Mouse (Mus musculus) midbrain, embryonic 12.5 days (tissue): ENCODE results near the gene Rnh1. TPM values are rescaled to one million over a fixed set of nuclear protein-coding genes. Genes with fewer than 3 reads are reported as not detected.

ENCODE experiments used
- ATAC-seq: fragments of 200-750 bp; cut with Nextera tagmentation; 2 replicates; pipeline ENCODE4 v1.8.0; 2017; ENCODE audit warnings: low read depth, moderate TSS enrichment, moderate library complexity; ENCODE audit not compliant: low FRiP score
- H3K27ac ChIP-seq: fragments of 300-500 bp; sonication (generic); replicated peaks from 2 replicates; pipeline ENCODE4 v1.5.1; 2016; ENCODE audit warnings: mild to moderate bottlenecking
- H3K27me3 ChIP-seq: fragments of 300-500 bp; sonication (generic); 2 replicates; pipeline ENCODE4 v1.6.1; 2016; ENCODE audit warnings: mild to moderate bottlenecking
- H3K36me3 ChIP-seq: fragments of 300-500 bp; sonication (generic); 2 replicates; pipeline ENCODE4 v1.6.1; 2016
- H3K4me1 ChIP-seq: fragments of 300-500 bp; sonication (generic); 2 replicates; pipeline ENCODE4 v1.6.1; 2016
- H3K4me2 ChIP-seq: fragments of 300-500 bp; sonication (generic); replicated peaks from 2 replicates; pipeline ENCODE4 v1.6.1; 2016; ENCODE audit warnings: mild to moderate bottlenecking, moderate library complexity
- H3K4me3 ChIP-seq: fragments of 300-500 bp; sonication (generic); 2 replicates; pipeline ENCODE4 v1.5.1; 2016; ENCODE audit warnings: mild to moderate bottlenecking
- H3K9ac ChIP-seq: fragments of 300-500 bp; sonication (generic); replicated peaks from 2 replicates; pipeline ENCODE4 v1.6.1; 2016; ENCODE audit warnings: mild to moderate bottlenecking, moderate library complexity
- H3K9me3 ChIP-seq: fragments of 300-500 bp; sonication (generic); 2 replicates; pipeline ENCODE4 v1.6.1; 2016; ENCODE audit warnings: mild to moderate bottlenecking
- WGBS: fragments of 180-500 bp; shearing (Covaris S2); methylation state at CpG from one replicate; pipeline ENCODE4 v1.1.7; 2016; 5-methylcytosine and 5-hydroxymethylcytosine counted together
- polyA plus RNA-seq: library from polyadenylated mRNA; unstranded; fragments of >200 nt; fragmentation: Nextera tagmentation; extraction: Ambion mirVana; gene quantifications from 2 replicates; pipeline ENCODE4 v1.2.1, GENCODE M21; 2016

Gene Rnh1
- polyA plus RNA-seq, 1 experiment from 2014 or later = 54.9 TPM

- ATAC-seq = peak; percentile 96
- no peaks in the 10 kb centered on the region for H3K9me3 ChIP-seq
- no peaks in the 10 kb centered on the region for H3K27me3 ChIP-seq
- peak within 1 kb of the TSS; percentile 94 for H3K27ac ChIP-seq
- peak within 1 kb of the TSS; percentile 62 for H3K4me3 ChIP-seq
- H3K36me3 ChIP-seq = peaks cover 29% of the 10 kb centered on the region
- H3K9ac ChIP-seq = peak within 1 kb of the TSS; percentile 79
- H3K4me2 ChIP-seq = peak within 1 kb of the TSS; percentile 97
- under 1% methylated on average over 41 of the region's 41 CpGs for WGBS
- peaks cover 25% of the 10 kb centered on the region for H3K4me1 ChIP-seq
These were observed 42.6 kb upstream of the Rnh1 start, which contains the start of gene Rassf7 for GRCm38 (mm10) chr7:141215101-141215879. Gene Rassf7 (plus strand): TSS chr7:141215860.

DNA sequence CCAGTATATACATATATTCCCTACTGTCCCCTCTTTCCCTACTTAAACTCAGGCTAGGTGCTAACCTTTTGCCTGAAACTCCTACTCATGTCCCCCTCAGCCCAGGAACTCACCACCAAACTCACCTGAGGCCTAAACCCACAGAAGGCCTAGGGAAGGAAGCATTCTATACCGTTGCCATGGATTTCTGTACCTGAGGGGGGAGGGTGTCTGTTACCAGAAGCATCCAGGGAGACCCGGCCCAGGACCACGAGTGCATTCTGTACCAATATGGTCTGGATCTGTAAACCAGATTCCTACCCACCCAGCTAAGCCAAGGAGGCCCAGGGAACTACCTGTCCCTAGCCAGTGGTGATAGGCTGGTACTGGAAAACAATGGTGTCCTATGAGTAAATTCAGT is 41.7 kb upstream of the Rnh1 start:
- H3K4me1 ChIP-seq = peaks cover 25% of the 10 kb centered on the region
- no peak overlapping the region for H3K4me3 ChIP-seq
- ATAC-seq = no peak
- peaks cover 22% of the 10 kb centered on the region for H3K36me3 ChIP-seq
- no peaks in the 10 kb centered on the region for H3K27me3 ChIP-seq
- peak overlapping the region; percentile 79; the same call in 1 of the 2 replicates for H3K9ac ChIP-seq
- H3K4me2 ChIP-seq = 0 out of 2 replicates have a peak overlapping the region, but pooled peaks have one; percentile 97
- 76% methylated on average over 3 of the region's 3 CpGs for WGBS
- H3K9me3 ChIP-seq = no peaks in the 10 kb centered on the region
- peak overlapping the region; percentile 94 for H3K27ac ChIP-seq

- ATAC-seq = no peak
- 89% methylated on average over 11 of the region's 11 CpGs for WGBS
- Histone ChIP-seq H3K36me3 (peaks cover 16% of the 10 kb centered on the region), H3K27me3 (no peaks in the 10 kb centered on the region), H3K4me1 (peaks cover 25% of the 10 kb centered on the region), H3K27ac (peak within 1 kb of the TSS; percentile 94), H3K4me3 (peak within 1 kb of the TSS; percentile 62), H3K9me3 (no peaks in the 10 kb centered on the region), H3K9ac (peak within 1 kb of the TSS; percentile 79), H3K4me2 (peak within 1 kb of the TSS; percentile 97)
These were observed 41.1 kb upstream of the Rnh1 start, which contains the start of gene Lmntd2 for GRCm38 (mm10) chr7:141213605-141214235. Gene Lmntd2 (minus strand): TSS chr7:141214080.

- Histone ChIP-seq H3K4me3 (no peak overlapping the region), H3K9ac (no peak overlapping the region), H3K27ac (no peak overlapping the region), H3K9me3 (no peaks in the 10 kb centered on the region), H3K4me2 (no peak overlapping the region), H3K27me3 (no peaks in the 10 kb centered on the region), H3K36me3 (peaks cover 11% of the 10 kb centered on the region), H3K4me1 (peaks cover 25% of the 10 kb centered on the region)
- WGBS = 80% methylated on average over 3 of the region's 3 CpGs
- ATAC-seq = no peak
These were observed 40.5 kb upstream of the Rnh1 start for GRCm38 (mm10) chr7:141213133-141213532.

- peaks cover 11% of the 10 kb centered on the region for H3K4me1 ChIP-seq
- H3K36me3 ChIP-seq = no peaks in the 10 kb centered on the region
- WGBS = 90% methylated on average over 14 of the region's 14 CpGs
- no peak for ATAC-seq
- no peak overlapping the region for H3K4me2 ChIP-seq
- H3K9me3 ChIP-seq = no peaks in the 10 kb centered on the region
- H3K27me3 ChIP-seq = no peaks in the 10 kb centered on the region
- no peak overlapping the region for H3K4me3 ChIP-seq
- H3K27ac ChIP-seq = no peak overlapping the region
- no peak overlapping the region for H3K9ac ChIP-seq
These were observed 38.0 kb upstream of the Rnh1 start for GRCm38 (mm10) chr7:141210606-141211131.

- H3K4me3 ChIP-seq = no peak overlapping the region
- H3K9me3 ChIP-seq = no peaks in the 10 kb centered on the region
- H3K4me2 ChIP-seq = no peak overlapping the region
- H3K36me3 ChIP-seq = no peaks in the 10 kb centered on the region
- no peak overlapping the region for H3K27ac ChIP-seq
- 85% methylated on average over 12 of the region's 12 CpGs for WGBS
- no peak for ATAC-seq
- H3K4me1 ChIP-seq = peaks cover 10% of the 10 kb centered on the region
- H3K27me3 ChIP-seq = no peaks in the 10 kb centered on the region
- no peak overlapping the region for H3K9ac ChIP-seq
These were observed 37.5 kb upstream of the Rnh1 start for GRCm38 (mm10) chr7:141210137-141210536.

DNA sequence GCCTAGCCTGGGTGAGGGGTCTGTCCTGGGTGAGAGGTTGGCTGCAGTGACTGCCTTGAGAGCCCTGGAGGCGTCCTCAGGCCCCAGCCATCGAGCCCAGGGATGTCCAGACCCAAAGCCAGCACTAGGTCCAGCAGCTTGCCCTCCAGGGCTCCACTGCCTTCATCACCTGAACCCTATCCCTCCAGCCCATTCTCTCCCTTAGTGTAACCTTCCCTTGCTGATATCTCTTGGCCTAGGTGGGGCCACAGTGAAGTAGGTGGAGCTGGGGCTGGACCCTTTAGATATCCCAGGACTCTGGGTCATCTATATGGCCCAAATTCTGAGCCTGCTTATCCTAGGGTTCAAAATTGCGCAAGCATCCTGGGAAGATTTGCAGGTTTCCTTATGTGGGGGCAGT is 36.9 kb upstream of the Rnh1 start:
- no peak overlapping the region for H3K9ac ChIP-seq
- 77% methylated on average over 3 of the region's 3 CpGs for WGBS
- no peak overlapping the region for H3K4me2 ChIP-seq
- no peak overlapping the region for H3K27ac ChIP-seq
- no peaks in the 10 kb centered on the region for H3K36me3 ChIP-seq
- no peak for ATAC-seq
- H3K4me3 ChIP-seq = no peak overlapping the region
- no peaks in the 10 kb centered on the region for H3K9me3 ChIP-seq
- H3K4me1 ChIP-seq = peaks cover 4% of the 10 kb centered on the region
- H3K27me3 ChIP-seq = no peaks in the 10 kb centered on the region

DNA sequence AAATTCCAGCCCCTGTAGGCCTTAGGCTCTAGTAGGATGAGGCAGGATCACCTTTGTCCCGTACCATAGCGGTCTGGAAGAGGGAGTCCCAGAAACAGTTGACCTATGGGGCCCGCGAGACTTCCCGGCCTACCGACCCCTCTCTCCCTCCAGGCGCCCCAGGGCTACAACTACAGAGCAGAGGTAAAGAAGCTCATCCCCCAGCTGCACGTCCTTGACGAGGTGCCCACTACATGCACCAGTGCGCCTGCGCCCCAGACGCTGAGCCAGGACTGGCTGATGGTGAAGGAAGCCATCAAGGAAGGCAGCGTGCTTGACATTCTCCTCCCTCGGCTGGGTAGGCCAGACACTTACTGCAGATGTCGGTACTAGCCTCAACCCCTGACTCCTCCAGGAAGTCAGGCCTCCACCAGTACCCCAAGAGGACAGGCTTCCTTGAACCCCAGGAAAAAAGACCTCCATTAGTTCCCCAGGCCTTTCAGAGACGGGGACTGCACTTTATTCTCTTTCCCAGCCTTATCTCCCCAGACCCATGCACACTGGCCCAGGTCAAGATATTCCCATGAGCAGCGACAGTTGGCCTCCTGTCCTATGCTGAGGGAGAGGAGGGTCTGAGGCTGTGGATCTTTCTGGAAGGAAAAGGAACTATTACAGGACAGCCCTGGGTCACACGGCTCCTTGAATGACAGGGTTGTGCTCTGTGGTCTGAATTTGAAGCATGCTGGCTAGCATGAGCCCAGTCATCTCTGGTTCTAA is 33.7 kb upstream of the Rnh1 start:
- Histone ChIP-seq H3K9ac (no peak overlapping the region), H3K4me1 (no peaks in the 10 kb centered on the region), H3K4me2 (no peak overlapping the region), H3K27me3 (no peaks in the 10 kb centered on the region), H3K4me3 (no peak overlapping the region), H3K9me3 (no peaks in the 10 kb centered on the region), H3K27ac (no peak overlapping the region), H3K36me3 (no peaks in the 10 kb centered on the region)
- WGBS = 93% methylated on average over 18 of the region's 18 CpGs
- no peak for ATAC-seq

DNA sequence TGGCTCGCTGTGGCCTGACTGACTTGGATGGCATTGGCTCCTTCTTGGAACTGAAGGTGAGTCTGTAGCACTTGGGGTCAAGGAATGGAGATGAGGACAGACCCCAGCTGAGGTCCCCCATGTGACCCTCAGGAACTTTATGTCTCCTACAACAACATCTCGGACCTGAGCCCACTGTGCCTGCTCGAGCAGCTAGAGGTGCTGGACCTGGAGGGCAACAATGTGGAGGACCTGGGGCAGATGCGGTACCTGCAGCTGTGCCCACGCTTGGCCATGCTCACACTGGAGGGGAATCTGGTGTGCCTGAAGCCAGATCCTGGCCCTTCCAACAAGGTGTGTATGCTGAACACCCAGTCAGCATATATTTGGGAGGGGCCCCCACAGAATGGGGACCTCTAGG is 32.8 kb upstream of the Rnh1 start:
- Histone ChIP-seq H3K9ac (no peak overlapping the region), H3K36me3 (no peaks in the 10 kb centered on the region), H3K4me1 (no peaks in the 10 kb centered on the region), H3K9me3 (no peaks in the 10 kb centered on the region), H3K27ac (no peak overlapping the region), H3K4me2 (no peak overlapping the region), H3K4me3 (no peak overlapping the region), H3K27me3 (no peaks in the 10 kb centered on the region)
- WGBS = 92% methylated on average over 5 of the region's 5 CpGs
- ATAC-seq = no peak

- Histone ChIP-seq H3K9ac (no peak overlapping the region), H3K27ac (no peak overlapping the region), H3K27me3 (no peaks in the 10 kb centered on the region), H3K4me3 (no peak overlapping the region), H3K9me3 (no peaks in the 10 kb centered on the region), H3K4me1 (no peaks in the 10 kb centered on the region), H3K36me3 (no peaks in the 10 kb centered on the region), H3K4me2 (no peak overlapping the region)
- WGBS = 80% methylated on average over 3 of the region's 3 CpGs
- ATAC-seq = no peak
These were observed 31.9 kb upstream of the Rnh1 start for GRCm38 (mm10) chr7:141204546-141204945.

GRCm38 (mm10) chr7:141198121-141198520 is 25.5 kb upstream of the Rnh1 start:
- WGBS = 92% methylated on average over 4 of the region's 4 CpGs
- Histone ChIP-seq H3K9me3 (no peaks in the 10 kb centered on the region), H3K27me3 (no peaks in the 10 kb centered on the region), H3K36me3 (no peaks in the 10 kb centered on the region), H3K27ac (no peak overlapping the region), H3K4me2 (no peak overlapping the region), H3K4me1 (peaks cover 14% of the 10 kb centered on the region), H3K4me3 (no peak overlapping the region), H3K9ac (no peak overlapping the region)
- ATAC-seq = no peak
